Mouse (Mus musculus) embryo, embryonic 9.5 days (tissue): ENCODE data around the gene Erlin1.

Experiments used
- DNase-seq: peaks from one replicate; pipeline ENCODE4 v3.0.0-alpha.2; 2017; ENCODE audit errors: extremely low spot score

Erlin1 gene

DNA sequence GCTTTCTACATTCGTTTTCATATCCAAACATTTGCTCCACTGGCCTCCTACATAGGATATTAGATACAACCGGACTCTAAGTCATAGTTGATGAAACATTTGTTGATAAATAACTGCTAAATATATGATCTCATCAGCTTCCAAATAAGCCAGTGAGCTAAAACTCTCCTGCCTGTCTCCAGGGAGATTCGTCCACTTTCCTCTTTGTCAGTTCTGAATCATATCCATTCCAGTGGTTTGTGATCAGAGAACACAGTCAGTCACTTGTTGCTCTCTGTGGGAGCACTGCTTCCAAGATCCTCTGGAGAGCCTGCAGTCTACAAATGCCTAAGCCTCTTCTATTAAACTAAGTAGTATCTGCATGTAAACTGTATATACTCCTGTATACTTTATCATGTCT is 9.4 kb downstream of the Erlin1 start:
- no peak for DNase-seq

DNA sequence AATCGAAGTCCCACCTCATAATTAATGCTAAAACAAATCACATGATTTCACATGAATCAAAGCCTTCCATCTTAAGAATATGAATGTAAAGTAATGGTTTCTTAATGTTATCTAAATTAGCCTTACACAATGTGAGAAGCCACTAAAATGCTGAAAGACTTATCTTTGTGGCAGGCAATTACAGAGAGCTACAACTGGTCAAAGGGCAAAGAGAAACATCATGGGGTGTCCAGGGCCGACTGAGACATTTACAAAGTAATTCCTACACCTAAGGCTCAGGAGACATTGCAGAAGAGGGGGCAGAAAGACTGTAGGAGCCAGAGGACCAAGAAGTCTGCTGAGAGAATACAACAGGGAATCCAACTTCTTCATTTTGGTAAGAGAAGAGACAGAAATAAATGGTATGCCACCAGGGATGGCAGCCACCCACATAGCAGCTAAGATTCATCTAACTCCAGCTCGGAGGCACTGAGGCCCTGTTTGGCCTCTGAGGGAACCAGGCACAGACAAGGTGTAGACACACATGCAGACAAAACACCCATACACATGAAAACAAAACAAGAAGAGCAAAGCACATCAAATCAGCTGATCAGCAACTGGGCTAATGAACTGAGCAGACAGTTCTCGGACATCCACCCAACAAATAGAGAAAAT is 14.3 kb downstream of the Erlin1 start:
- no peak for DNase-seq

DNA sequence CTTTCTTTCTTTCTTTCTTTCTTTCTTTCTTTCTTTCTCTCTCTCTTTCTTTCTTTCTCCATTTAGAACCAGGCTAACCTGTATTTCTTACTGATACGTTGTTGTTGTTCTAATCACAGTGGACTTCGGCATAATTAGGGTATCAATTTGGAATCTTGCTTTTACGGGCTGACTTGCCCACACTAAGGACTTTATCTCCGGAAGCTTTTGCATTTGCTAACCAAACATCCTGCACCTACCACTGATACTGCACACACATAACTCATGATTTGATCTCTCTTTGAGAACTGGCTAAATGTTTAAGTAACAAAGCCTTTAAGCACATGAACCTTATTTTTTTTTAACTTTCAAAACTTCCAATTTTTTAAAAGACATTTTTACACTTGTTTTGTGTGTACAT is 19.2 kb downstream of the Erlin1 start:
- DNase-seq, result no peak

DNA sequence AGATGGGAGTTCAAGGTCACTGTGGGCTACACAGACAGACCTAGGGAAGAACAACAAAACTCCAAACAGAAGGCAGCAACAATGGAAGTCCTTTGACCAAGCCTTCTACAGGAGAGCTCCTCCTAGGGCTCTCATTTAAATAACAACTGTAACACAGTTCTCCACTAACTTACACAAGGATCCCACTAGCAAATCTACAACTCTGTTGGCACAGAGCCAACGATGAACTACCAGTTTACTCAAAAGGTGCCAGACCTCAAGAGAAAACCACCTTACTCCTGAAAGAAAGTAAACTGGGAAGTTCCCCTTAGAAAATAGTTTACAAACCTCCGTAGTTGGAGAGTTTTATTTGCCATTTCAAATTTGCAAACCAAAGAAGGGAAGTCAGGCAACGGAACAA is 20.3 kb downstream of the Erlin1 start:
- no peak for DNase-seq

DNA sequence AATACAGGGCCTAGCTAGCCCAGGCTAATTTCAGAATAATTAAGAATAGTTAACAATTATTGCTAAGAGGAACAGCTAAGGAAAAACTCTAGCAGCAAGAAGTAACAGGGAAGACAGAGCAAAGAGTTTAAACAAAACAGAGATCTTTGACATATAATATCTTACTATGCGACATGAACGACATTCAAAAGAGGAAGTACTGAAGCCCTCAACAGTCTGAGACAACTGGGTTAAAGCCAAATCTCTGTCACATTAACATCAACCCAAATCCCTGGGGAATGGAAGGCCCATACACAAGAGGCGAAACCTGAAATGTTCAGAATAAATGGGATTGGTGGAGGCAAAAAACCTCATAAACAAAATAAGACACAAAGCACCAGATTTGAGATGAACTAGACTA is 23.7 kb downstream of the Erlin1 start:
- DNase-seq, result no peak

DNA sequence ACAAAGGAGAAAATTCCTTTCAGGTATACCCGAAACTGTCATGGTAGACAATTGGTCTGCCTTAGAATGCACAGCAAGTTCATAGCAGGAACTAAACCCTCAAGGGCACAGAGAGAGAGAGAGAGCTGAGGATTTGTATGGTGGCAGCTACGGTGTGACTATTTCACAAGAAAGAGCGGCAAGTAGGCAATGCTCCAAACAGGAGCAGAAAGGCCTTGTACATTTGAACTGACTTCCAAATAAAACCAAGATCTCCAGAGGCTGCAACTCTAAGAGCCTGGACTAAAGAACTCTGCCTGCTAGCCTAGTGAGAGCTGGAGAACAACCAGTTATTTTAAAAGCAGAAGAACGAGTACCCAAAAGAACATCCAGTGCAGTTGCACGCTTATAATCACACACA is 27.5 kb downstream of the Erlin1 start:
- no peak for DNase-seq

DNA sequence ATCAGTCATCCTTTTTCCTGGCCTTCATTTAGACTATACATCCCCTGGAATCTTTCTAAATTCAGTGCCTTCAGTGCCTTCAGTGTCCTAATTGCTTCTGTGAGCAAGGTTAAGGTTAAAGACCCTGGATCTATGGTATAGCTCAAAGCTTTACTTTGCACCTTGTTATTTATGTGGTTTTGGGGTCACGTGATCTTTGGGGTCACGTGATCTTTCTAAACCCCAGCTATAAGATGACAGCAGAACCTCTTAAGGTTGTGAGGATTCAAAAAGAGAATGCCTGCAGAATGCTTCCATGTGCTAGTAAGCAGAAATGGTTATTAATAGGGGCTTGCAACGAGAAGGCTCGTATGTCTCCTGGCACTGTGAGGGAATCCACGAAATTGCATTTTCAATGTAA is 36.2 kb downstream of the Erlin1 start:
- no peak for DNase-seq

DNA sequence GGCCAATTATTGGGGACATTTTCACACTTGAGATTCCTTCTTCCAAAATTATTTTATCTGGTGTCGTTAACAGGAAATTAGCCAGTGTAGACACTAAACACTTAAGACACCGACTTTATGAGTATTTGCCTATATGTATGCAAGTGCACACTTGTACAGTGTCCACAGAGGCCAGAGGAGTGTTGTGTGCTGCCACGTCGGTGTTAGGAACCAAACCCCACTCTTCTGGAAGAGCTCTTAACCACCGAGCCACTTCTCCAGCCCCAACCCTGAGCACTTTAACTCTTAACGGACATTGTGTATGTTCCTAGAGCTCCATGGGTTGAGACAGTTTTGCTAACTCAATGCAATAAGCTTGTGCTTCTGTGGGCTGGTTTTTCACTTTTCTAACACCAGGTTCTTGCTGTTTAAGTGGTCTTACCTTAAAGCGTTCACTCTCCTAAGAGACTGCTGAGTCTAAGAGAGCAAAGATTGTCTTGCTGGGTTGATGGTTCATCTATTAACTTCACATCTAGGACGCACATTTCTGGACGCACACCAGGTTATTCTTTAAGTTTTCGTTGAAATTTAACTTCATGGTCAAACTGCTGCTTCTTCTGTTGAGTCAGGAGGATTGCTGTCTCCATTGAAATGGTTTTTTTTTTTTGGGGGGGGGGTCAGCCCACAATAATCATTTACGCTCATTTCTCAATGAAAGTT is 37.4 kb downstream of the Erlin1 start:
- DNase-seq, result no peak

DNA sequence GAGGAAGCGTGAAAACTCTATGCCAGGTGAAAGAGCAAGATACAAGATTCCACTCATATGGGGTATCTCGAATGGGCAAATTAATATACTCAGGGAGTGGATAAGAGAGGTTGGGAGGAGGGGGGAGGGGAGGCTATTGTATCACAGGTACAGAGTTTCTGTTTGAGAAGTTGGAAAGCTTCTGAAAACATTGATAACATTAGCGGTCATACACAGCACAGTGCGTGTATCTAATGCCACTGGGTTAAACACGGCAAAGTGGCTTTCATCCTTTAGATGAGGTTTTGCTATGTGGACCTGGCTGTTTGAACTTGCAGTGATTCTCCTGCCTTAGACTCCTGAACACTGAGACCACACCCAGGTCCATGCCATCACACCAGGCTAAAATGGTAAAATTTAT is 39.6 kb downstream of the Erlin1 start:
- no peak for DNase-seq

DNA sequence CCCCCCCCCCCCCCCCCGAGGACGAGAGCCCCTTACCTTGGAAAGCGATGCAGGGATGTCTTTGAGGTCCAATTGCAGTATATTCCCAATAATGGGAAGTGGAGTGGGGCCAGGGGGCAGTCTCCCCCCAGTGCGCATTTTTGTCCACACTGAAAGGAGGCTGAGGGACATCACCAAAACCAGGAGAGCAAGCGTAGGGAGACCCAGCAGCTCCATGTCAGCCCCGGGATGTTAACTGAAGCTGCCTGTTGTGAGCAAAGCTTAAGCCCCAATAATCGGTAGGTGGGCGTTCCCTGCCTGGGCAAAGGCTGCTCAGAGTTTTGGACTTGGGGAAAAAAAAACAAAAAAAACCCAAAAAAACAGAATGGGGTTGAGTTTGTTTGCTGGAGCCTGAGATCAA is 40.6 kb downstream of the Erlin1 start, which contains the start of gene Cyp2c23:
Gene Cyp2c23, minus strand, starts transcription at position 237 of the 400 bp plus-strand sequence.
- no peak for DNase-seq

DNA sequence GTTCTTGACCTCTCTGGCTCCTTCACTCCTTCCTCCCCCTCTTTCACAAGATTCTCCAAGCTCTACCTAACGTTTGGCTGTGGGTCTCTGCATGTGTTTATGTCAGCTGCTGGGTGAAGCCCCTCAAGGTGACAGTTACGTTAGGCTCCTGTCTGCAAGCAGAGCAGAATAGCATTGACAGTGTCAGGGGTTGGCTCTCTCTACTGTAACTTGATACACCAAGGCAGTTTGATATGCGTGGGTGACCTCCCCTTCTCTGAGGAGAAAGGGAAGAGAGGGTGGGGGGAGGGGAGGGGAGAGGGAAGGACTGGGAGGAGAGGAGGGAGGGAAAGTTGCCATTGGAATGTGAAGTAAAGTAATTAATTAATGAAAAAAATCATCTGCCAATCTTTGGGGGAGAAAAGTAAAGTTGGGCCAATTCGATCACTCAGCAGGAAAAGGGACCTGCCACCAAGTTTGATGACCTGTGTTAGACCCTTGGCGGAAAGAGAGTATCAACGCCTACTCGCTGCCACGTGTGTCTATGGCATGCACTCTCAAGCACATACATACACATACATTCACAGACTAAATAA is 42.5 kb downstream of the Erlin1 start:
- no peak for DNase-seq

DNA sequence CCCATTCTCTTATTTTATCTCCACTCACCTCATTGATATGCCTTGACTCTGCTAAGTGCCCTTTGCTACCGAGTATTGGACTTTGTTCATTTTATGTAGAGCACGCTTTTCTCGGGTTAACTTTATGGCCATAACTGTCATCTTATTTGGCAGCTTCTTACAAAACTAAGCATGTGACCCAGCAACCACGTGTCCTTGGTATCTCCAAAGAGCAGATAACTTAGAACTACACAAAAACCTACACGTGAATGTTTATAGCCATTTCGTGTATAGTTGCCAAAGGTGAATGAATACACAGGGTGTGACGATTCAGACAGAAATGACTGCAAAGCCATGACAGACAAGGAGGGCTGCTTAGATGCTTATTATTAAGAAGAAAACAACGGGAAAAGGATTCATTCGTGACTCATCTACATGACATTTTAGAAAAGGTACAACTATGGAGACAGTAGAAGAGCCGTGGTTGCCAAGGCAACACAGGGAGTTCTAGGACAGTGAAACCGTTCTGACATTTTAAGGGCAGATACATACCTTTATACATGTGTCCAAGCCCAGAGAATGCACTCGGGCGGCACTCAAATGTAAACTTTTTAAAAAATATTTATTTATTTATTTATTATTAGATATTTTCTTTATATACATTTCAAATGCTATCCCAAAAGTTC is 44.5 kb downstream of the Erlin1 start:
- DNase-seq, result no peak

DNA sequence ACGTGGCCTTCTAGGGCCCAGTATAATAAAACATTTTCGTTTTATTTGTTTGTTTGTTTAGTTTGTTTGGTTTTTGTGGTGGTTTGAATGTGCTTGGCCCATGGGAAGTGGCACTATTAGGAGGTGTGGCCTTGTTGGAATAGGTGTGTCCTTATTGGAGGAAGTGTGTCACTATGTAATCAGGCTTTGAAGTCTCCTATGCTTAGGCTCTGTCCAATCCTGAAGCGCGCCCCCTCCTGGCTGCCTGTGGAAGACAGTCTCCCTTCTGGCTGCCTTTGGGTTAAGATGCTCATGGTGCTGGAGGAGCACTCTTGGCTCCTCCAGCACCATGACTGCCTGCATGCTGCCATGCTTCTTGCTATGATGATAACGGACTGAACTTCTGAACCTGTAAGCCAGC is 46.5 kb downstream of the Erlin1 start:
- DNase-seq, result peak; percentile 17

DNA sequence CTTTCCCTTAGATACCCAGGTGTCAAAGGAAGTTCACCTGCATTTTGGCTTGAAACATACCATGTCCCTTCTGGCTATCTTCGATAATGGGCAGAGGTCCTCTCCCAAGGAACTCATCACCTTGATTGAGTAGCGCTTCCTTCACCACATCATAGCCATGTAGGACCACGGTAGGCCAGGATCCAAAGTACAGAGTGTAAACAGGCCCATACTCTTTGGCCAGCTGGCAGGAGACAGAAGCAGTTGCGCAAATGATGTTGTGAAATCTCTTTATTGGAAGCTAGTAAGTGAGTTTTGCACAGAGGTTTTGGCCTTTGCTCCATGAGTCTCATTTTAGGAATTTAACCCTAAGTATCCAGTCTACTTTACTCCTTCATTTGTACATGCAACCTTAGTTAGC is 48.1 kb downstream of the Erlin1 start:
- DNase-seq, result no peak

DNA sequence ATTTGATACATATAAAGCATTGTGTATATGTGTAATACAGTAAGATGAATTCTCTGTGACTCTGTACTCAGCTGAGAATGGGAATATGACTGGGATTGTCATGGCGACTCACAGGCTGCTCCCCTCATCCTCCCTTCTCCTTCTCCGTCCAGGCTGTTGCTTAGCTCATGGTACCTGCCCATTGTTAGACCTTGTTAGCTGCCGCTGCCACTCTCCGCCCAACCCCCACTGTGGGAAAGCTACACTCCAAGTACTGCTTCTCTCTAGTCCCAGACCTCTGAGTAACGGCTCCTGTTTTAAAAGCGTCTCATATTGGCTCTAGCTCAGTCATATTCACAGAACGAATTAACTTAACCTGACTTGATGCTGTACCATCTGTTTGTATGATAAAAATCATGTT is 49.8 kb downstream of the Erlin1 start:
- no peak for DNase-seq

DNA sequence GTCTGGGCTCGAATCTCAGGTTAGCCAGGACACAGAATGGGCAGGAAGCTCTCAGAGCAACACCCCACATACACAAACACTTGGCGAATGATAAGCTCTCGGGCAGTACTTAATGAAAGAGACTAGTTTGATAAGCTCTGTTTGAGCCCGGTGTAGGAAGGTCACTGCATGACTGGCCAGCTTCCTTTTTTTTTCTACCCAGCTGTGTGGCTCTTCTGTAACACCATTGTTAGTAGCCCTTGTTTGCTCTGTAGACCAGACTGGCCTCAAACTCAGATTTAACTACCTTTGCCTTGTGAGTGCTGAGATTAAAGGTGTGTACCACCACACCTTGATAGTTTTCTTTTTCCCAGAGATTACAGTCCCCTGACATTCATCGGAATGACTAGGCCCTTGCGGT is 55.7 kb downstream of the Erlin1 start:
- no peak for DNase-seq

DNA sequence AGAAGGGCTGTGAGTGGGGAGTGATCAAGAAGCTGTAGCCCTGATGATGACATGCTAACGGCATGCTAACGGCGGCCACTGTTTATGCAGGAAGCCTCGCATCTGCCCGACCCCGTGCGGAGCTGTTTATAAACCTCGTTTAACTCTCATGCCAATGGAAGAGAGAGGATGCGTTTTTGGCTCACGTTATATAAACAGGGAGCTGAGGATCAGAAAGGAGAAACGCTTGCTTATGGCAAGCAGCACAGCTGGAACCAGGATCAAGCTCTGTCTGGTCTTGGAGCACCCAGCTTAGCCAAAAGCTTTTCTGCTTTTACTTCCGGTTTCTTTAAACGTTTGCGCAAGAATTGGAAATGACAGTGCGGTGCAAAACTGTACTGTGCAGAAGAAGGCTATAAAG is 60.8 kb downstream of the Erlin1 start:
- DNase-seq, result no peak

DNA sequence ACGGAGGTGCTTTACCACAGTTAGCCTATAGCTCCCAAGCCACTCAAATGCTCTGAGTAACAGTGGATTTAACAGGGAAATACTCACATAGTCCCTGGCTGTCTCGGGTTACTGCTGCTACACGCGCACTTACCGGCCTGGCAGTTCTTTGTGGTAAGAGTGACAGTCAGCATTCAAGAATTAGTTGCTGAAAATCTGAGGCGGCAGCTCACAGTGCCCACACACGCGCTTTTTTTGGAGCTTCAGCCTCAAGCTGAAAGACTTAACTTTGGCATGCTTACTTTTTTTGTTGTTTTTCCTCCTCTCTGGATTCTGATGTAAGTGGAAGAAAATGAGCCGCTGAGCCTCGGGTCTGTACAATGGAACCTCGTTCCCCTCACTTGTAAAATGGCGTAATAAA is 62.4 kb downstream of the Erlin1 start:
- DNase-seq, result no peak

DNA sequence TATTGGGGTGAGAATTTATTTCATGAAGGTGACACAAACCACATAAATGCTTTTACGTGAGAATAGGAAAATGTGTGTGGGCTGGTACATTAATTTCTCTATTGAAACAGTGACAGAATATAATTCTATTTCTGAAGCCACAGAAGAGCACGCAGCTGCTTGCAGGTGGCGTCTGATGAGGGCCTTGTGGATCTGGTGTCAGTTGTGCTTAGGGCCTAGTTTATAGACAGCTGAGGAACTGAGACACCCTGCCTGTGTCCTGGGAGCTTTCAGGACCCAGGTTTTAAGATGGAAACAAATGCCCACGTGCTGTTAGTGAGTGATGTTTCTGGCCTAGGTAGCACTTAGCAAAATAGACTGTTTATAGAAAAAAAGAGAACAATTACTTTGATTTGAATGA is 64.6 kb downstream of the Erlin1 start:
- no peak for DNase-seq

DNA sequence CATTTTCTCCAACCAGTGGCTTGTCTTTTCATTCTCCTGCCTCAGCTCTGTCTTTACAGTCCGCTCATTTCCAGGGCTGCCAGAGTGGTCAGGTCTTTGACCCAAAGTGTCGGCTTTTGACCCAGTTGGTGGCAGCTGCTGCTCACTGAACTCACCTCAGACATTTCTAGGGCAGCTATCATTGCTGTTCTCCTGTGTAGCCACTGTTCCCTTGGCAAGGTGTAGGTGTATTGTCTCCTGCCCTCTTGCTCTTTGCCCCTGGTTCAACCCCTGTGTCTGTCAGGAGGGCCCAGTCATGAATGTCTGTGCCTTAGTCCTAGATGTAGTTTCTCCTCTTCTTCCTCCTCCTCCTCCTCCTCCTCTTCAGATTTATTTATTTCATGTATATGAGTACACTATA is 65.3 kb downstream of the Erlin1 start:
- DNase-seq, result no peak

DNA sequence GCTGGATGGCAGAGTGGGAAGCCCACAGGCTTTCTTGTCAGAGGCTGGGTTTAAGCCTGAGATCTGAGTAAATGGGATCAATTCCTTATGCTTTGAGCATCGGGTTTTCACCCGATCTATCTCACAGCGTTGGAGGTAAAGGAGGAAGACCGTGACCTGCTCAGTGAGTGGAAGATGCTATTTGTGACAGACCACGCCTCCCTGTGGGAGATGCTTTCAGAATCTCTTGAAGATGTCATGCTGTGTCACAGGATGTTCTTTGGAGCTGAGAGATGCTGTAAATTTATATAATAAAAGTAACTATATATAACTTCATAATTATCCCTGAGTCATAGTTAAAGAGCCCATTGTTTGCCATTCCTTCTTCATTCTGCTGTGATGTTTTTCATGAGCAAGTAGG is 68.9 kb downstream of the Erlin1 start:
- DNase-seq, result no peak

DNA sequence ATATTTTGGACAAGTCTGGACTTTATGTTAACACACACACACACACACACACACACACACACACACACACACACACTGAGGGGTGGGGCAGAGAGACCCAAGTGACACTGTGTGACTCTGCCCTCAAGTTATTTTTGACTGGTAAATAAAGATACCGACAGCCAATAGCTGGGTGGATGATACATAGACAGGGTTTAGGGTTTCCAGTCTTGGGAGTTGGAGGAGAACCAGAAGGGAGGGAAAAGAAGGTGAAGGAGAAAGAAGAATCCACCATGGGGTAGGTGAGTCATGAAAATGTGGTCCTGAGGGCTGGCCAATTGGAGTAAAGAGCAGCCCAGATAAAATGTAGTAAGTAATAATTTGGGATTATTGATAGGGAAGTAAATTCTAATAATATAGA is 69.5 kb downstream of the Erlin1 start:
- no peak for DNase-seq
